Mouse (Mus musculus) brain, adult 2 months (tissue): ENCODE measurements around the gene Cd200r3.

Experiments
- DNase-seq: peaks from one replicate; pipeline ENCODE4 v3.0.0; 2011; ENCODE audit warnings: low read depth, low spot score

Gene Cd200r3

DNA sequence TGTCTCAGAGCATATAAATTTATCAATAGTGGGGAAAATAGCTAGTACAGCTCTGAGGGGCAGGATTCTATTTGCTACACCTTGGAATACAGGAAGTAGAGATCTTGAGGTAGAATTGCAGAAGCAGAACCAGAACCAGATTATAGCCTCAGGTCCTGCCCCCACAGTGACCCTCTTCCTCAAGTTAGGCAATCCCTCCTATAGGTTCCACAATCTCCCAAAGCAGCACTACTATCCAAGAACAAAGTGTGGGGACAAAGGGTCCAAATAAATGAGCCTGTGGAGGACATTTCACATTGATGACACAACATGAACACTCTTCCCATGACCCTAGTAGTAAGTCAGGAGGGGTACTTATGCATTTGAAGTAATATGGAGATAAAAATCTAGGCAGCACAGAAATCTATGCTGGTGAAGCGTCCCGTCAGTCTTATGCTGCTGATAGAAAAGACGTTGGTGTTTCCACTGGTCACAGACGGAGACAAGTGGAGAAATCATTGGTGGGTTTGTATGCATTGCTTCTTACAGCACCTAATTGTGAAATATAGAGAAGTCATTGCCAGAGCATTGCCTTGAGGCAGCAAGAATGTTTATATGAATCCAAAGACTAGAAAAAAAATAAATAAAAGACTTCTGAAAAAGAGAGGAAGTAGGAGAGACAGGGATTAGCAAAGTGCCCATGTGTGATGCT, 45.3 kb downstream of the Cd200r3 start:
- DNase-seq = no peak

DNA sequence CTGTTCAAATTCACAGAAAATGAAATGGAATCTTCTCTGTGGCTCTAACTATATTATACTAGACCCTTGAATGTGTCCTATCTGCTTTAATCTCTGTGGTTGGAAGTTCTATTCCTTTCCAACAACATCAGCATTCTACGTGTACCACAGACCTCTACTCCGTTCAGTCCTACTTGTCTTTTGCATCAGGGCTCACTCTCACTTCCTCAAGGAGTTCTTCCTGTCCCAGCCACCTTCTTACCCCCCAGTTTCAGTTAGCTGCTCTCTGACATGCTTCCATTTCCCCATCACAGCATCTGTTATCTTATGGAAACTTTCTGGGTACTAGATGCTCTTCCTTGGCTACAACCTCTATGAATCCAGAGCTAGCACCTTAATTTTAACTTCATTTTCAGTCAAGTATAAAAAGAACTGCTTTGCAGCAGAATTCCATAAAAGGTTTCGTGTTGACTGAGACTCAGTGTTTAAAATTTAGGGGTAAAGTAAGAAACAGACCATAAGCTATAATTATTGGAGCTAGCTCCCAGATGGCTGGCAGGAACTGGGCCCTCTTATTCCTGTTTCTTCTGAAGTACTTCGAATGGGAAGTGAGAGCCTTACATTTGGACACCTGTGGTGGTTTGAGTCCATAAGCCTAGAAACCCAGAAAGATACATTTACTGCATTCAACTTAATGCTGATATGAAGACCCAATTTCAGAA, 50.0 kb downstream of the Cd200r3 start:
- DNase-seq = peak; percentile 42

DNA sequence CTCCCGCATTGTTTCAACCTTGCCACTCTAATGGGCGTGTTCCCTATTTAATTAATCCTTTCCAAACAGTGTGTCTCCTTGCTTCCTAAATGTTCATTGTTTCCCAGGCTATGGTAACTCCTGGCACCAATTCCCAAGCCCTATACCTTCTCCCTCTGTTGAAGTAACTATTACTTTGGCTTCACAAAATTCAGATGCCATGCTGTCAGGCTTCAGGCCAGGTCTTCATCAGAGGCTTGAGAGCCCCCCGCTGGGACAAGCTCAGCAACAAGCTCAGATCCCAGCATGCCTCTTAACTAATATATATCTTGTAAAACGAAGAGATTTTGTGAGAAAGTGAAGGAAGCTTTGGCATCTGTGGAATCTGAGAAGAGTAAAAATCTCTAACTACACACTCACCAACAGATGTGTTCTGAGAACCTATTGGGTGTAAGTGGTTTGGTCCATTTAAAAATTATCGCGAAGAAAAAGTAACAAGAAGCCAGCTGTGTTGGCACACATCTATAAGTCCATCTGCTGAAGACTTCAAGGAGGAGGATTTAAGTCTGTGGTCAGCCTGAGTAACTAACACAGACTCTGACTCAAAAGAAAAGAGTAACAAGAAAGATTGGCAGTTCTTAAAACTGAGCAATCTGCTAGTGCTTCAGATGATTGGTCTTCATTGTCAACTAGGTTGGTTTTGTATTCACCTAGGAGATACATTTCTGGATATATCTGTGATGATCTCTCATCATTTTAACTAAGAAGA, 50.9 kb downstream of the Cd200r3 start:
- no peak for DNase-seq

DNA sequence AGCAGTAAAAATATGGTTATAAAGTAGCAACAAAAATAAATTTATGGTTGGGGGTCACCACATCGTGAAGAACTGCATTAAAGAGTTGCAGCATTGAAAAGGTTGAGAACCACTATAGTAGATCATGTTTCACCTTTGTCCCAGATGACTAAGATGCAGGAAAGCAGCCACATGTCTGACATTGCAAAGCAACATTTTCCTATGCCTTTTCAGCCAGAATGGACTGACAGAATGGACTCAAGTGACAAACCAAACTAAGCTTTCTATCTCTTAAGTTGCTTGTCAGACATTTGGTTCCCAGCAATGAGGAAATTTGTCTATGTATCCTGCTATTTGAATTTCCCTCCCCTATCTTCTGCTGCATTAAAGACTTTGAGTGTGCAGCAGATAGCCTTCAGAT, 51.6 kb downstream of the Cd200r3 start:
- no peak for DNase-seq

DNA sequence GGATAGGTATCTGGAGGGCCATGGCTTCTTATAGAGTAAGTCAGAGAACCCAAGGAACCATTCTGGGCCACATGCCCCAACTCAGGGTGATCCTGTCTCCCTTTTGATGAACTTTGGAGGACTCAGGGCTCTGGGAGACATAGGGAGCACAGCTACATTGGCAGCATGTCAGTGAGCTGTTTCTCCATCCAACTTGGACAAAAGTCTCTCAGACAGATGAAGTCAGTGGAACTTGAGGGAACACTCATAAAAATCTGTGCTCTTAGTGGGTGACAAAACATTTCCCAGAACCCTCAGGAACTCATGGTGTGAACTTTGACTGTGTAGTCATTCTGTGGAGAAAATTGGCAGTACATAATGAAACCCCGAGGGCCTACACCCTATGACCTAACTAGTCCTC, 53.2 kb downstream of the Cd200r3 start:
- no peak for DNase-seq

DNA sequence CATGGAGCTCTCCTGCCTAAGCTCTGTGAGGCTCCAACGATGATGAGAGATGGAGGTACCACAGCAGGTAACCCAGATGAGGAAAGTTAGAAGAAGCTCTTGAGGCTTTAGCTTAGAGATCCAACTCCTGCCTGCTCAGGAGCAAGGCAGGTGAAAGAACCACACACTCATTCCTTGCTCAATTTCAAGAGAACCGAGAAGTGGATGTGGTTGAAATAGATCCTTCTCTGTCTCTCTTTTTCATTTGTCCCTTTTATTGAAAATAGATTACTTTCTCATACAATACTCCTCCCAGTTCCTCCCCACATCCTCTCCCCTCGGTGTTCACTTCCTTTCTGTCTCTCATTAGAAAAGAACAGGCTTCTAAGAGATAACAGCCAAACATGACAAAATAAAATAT, 56.1 kb downstream of the Cd200r3 start:
- DNase-seq = no peak

DNA sequence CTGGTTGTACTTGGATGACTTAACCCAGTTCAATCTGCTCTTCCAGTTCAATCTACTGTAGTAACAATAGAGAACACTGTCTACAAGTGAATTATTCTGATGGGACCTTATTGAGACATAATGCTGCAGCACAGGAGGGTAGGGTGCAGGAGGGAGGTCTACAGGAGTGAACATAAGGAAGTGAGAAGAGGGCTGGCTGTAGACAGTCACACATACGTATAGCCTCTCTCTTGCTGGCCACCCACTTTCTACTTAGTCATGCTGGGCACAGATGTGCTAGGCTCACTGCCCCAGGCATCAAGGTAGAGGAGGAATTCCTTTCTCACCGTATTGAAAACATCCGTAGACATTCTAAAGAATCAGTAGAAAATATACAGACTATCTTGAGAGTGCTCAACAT, 61.0 kb downstream of the Cd200r3 start:
- no peak for DNase-seq

DNA sequence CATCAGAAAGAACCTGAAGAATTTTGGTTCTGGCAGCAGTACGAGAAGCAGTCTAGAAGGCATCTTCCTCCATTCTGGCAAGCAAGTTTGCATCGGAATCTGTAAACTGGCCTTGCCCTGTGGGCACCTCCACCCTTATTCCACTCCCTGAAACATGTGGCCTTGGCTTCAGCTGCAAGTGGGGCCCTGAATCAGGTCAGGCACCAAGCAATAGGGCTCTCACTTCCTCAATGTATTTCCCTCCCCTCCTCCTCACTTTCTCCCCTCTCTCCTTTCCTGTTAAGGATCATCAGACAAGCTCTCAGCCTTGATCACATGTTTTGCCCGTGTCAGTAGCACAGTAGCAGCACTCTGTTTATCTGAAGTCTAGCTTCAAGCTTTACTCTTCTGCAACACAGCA, 61.8 kb downstream of the Cd200r3 start:
- DNase-seq = no peak

DNA sequence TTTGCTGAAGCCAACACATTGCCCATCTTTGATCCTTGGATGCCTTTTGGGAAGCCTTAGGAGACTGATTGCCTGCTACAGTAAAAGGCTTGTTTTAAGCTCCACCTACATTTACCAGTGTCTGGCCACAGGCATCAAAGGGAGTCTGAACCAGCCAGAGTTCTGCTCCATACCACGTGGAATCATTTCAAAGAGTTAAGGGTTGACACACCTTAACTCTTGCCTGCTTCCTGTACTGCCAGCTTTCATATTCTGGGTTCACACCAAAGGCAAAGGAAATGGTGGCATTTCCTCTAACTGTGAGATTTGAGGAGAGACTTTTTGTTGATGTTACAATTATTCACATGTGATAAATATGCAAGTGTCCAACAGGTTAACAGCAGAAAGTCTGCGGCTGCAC, 63.5 kb downstream of the Cd200r3 start:
- no peak for DNase-seq

DNA sequence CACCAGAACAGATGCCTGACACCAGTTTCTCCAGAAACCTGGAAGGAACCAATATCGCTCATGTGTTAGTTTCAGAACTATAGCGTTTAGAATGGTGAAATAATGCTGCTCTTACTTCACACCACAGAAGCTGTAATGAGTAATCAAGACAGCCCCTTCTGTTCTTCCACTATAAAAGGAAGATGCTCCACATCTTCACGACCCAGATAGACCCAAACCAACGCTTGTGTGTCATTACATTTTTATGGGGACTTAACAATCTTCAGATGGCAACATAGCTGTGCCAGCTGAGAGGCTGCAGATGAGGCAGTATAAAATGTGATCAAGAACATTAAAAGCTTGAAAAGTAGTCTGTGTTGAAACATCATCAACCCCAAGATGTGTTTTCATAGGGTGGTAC, 64.3 kb downstream of the Cd200r3 start:
- peak; percentile 58 for DNase-seq

DNA sequence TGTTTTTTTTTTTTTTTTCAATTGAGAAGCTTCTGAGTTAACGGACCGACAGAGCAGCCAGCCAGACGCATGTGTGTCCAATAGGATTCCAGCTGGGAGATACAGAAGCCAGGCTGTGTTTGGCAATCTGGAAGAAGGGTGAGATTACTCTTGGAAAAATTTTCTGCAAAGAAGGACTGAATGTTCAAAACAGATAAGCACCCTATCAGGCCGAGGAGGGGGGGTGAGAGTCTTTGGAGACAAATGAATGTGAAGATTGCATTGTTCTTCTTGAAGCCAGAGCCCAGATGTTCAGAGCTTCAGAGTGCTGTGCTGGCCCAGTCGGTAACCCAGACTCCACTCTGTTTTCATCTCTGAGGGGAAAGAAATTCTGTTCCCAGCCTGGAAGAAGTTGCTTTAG, 66.2 kb downstream of the Cd200r3 start:
- no peak for DNase-seq

DNA sequence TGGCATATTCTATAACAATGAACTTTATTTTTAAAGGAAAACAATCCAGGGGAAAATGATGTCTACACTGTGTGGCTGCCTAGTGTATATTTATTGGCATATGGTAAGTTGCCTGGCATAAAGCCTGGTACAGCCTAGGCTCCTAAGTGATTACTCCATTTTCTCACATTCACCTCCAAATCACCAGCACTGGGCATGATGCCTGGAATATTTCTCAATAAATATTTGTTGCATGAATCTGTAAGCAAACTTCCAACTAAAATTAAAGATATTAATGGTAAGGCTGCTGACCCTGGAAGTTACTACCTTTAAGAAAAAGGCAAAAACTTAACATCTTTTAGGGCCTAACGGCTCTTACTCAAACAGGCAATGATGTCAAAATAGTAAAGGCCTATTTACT, 72.1 kb downstream of the Cd200r3 start:
- peak; percentile 20 for DNase-seq

DNA sequence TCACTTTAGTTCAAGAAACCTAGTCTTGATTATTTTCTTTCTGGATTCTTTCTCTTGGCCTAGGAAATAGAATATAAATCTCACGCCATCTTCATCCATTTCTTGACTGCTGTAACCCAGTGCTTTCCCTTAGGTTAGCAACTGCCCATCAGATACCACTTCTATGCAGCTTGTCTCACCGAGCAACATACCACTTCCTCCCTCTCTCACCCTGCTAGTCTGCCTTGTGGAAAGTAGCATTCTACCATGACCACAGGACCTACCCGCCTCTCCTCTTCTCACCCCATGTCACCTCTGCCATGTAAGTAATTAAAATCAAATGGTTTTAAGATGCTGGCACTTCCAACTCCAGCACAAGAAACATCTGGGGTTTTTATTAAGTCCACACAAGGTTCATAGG, 73.0 kb downstream of the Cd200r3 start:
- DNase-seq = no peak

DNA sequence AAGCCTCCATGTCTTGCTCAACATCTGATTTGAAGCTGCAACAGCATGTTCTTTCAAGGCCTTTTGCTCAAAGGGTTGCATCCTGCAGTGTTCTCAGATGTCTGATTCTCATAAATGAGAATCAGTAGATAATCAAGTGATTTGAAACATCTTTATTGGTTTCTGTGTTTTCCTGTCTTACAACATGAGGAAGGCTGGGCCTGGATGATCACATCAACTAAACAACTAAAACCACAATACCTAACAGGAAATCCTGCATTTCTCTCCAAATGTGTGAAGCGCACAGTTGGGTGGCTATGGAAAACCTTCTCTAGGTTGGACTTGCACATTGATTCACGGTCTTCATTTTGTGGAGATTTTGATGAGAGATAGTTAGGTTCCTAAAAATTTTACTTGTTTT, 75.4 kb downstream of the Cd200r3 start:
- no peak for DNase-seq

DNA sequence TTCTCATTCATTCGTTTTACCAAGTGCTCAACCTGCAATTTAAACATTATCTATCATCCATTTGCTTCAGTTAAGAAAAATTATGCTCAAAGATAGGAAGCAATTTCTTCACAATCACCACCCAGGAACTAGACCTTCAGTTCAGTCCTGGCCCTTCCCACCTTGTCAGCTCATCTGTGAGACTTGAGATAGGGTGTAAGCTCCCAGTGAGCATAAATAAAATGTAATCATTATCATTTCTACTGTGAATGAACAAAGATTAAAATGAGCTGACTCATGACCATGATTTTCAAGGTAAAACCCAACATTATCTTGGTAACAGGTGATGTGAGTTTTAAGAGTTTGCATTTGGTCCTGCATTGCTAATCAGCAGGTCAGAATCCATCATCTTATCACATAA, 76.6 kb downstream of the Cd200r3 start:
- no peak for DNase-seq

DNA sequence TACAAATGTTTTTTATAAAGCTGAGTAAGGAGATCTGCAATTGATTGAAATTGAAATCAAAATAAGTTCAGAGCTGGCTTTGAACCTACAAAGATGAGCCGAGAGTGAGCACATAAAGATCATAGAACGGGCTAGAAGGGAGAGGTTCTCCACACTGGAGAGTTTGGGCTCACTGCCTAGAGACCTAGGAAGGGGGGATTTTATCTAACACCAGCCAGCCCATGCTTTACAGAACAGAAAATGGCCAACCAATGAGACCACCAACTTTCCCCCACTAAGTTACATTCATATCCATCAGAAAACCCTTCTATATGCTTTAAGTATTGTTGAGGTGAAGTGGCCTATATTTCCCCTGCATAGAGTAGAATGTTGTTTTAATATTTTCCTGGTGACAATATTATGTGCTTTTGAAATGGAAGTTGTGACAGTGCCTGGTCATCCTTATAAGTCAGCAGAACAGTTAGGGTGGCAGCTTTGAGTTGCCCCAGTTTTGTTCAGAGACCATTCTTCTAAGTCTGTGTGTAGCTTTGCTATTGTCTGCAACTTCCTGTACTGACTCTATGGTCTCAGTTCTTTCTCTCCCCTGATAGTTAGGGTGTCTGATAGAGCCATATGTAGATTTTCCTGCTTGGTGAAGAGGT, 77.3 kb downstream of the Cd200r3 start:
- DNase-seq = no peak

DNA sequence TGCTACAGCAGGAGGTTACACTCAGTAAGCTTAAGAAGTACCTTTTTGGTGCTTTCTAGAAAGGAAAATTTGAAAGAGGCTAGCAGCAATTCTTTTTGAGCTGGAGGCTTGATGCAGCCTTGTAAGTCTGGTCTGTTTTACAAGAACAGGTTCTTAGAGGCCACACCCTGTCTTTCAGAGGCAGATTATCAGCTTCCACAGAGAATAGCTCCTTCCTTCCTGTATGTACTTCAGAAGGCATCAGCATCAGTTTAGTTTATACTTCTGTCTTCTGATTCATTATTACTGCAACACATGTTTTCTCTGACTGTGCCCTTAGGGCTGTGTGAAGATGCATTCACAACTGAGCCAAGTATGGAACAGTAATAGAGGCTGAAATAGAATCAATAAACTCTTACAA, 78.0 kb downstream of the Cd200r3 start:
- no peak for DNase-seq

DNA sequence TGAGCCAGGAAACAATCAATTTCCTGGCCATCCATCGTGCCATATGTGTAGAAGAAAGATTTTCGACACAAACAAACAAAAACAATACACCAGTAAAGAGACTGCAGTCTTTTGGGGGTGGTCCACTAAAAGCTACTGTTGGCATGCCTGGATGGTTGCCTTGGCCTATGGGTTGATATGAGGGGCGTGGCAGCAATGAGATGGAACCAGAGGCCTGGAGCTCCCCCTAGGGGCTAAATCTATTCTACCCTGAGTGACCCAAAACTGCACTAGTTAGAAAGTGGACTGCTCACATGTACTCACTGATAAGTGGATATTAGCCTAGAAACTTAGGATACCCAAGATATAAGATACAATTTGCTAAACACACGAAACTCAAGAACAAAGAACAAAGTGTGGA, 80.4 kb downstream of the Cd200r3 start:
- DNase-seq = peak; percentile 50

DNA sequence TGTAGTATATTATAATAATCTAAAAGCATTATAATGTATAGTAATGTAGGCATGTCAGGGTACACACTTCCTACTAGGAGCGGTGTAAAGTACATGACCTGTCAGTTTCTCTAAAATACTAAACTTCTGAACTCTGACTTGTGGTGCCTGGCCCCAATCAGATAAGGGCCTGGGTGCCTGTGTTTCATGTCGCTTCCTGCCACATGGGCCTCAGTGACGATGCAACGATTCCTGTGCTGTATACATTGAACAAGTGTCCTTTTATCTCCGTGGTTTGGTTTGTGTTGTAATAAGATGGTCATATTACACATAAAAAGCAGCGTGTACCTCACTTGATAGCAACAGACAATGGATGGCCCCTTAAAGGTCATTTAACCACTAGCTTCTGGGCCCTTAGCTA, 81.8 kb downstream of the Cd200r3 start:
- DNase-seq = no peak

DNA sequence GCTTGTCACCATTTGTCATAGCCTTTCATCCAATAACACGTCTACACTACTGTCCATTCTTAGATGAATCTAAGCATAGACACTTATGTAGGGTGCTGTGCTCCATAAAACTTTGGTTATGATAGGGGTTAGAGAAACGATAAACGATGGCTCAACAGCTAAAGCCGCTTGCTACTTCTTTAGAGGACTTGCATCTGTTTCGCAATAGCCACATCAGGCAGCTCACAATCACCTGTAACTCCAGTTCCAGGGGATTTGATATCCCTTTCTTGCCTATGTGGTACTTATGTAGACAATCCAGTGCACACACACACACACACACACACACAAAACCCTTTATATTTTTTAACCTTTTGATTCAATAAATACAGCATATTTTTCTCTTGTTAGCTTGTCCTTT, 85.6 kb downstream of the Cd200r3 start:
- DNase-seq = no peak

DNA sequence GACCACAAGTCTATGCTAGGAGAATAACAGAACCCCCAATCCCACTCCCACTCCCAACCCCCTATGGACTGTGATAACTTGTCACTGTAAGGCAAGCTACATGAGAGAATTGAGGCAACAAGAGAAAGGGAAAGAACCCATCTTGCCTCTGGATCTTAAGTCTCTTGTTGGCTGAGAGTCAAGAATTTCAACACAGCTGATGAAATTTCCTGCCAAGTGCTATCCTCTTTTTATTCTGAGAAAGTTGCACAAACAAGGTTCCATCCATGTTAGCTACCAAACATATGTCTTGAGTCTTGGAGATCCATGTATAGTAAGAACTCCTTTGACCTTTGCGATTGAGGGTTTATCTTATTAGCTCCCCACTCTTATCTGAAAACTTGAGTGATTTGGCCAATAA, 86.0 kb downstream of the Cd200r3 start:
- peak; percentile 19 for DNase-seq

DNA sequence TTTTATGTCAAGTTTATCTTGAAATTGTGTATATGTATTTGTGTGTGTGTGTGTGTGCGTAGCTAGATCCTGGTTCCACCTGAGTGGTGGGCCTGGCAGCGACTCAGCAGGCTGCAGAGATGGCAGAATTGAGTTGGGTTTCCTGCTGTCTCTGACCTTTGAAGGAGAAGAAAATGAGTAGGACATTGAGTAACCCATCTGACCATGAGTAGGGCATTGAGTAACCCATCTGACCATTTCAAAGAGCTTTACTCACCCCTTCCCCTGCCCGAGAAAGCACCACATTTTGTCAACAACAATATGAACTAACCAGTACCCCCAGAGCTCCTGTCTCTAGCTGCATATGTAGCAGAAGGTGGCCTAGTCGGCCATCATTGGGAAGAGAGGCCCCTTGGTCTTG, 86.6 kb downstream of the Cd200r3 start:
- DNase-seq = no peak
